Mouse (Mus musculus): Measurements from ENCODE around the gene Gli1.

DNA sequence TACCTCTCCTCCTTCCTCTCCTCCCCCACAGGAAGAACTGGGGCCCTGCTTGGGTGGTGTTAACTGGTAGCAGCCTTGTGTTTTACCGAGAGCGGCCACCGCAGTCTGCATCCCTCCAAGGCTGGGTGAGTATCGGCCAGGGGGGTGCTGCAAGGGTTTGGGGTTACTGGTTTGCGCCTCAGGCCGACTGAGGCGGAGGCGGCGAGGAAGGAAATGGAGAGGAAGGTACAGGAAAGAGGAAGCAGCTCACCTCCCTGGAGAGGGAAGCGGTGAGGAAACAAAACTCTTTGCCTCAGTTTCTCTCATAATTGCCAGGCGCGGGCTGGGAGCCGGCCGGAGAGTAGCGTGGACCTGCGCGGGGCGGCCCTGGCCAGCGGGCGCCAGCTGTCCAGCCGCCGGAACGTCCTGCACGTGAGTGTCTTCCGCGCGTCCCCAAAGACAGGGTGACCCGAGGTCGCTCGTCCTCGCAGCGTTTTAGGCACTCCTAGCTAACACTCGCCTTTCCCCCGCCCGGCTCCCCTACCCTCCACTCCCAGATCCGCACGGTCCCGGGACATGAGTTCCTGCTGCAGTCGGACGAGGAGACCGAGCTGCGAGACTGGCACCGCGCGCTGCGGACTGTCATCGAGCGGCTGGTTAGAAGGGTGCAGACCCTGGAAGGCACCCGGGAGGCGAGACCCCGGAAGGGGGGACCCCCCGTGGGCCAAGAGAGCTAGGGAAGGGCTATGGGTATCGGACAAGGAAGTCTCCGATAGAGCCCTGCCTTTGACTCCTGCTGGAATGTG lies 15.6 kb downstream of the Gli1 start:
- TF ChIP-seq CTCF (IDR thresholded peaks at IDR 0.05; ENCODE audit: extremely low read depth, insufficient read length, insufficient replicate concordance, low read depth, low read length) (0 out of 2 replicates have a peak, but pooled peaks have one; percentile 2), POLR2A (IDR thresholded peaks at IDR 0.05; ENCODE audit: low read depth, low read length) (no peak)

All from small intestine, adult 2 months (tissue).